Mouse (Mus musculus): ENCODE results near the gene Wdr82. TPM values are rescaled to one million over a fixed set of nuclear protein-coding genes. Genes with fewer than 3 reads are reported as not detected.

Gene Wdr82
- polyA plus RNA-seq, 1 experiment = 20.6 TPM

DNA sequence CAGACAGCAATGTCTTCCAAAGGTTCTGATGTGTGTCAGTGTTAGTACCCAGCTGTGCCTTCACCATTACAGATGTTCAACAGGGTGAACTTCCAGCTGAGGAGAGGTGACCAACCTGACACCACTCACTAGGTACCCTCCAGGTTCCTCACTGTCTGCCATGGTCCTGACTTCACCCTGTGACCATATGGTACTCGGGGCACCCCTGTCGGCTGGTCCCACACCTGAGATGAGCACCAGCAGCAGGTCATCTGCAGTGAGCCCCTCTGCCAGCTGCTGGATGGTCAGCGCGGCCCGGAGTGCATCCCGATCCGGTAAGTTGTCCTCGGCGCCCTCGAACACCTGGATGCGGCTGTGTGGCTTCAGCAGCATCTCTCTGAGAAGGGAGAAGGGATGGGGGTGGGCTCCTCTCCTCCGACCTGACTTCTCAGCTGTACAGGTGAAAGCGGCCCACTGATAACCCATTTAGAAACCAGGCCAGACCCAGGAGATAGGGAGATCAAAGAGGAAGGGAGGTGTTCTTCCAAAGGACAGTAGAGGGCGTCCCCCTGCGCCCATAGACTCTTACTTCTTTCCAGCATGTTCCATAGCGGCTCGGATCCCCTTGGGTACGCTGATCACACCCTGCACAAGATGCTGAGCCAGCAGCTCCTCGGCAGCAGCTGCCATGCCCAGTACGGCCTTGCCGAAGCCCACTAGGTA lies 13.7 kb upstream of the Wdr82 start:
- TF ChIP-seq GATA1 (IDR thresholded peaks at IDR 0.05; ENCODE audit: low read length) = no peak

DNA sequence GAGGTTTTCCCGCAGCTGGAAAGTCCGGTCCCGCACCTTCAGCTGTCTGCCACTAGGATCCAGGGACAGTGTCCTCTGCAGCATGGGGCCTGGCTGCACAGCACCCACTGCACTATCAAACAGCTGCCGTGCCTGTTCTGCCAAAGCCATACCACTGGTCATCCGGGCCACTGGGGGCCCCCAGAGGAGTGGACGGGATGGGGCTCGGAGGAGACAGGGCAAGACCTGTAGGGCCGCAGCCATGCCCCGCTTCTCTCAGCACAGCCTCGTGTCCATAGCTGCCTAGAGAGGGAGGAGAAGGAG lies 13.2 kb upstream of the Wdr82 start:
- no peak for TF ChIP-seq GATA1 (IDR thresholded peaks at IDR 0.05; ENCODE audit: low read length)

DNA sequence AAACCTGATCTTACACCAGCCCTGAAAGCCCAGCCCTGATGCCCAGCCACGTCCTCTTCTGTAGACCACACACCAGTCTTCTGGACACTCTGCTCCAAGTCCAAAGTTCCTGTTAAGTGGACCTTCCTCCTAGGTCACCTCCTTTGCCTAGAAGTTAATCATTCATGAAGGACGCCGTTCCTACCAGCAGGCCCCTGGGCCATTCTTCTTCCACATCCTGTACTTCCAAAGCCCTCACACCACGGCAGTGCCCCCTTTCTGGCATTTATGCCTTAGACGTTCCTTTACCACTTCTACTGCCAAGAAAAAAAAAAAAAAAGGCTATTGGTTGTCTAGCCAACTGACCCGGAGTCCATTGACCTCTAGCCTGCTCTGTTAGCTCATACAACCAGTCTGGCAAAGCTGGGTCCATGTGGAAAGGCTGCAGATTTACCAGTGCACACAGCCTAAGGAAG lies 12.7 kb upstream of the Wdr82 start, which contains the start of gene Glyctk:
Gene Glyctk, minus strand, starts transcription at position 102 of the 455 bp plus-strand sequence.
- TF ChIP-seq GATA1 (IDR thresholded peaks at IDR 0.05; ENCODE audit: low read length) = no peak

DNA sequence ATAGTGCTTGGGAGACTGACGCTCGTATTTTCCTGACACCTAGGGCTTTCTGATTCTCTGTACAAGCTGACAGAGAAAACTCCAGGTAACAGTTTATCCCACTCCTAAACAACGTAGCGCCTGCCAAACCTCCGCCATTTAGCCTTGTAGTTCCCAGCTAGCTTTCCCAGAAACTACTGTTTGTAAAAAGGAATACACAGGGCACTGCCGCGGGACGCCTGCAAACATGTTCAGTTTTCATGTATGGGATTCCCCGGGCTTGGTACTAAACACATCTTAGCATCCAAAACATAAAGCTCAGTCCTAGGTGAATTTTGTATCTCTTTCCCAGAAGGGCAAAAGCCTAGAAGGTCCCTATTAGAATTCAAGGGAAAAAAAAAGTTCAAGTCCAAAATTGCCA lies 11.5 kb upstream of the Wdr82 start:
- no peak for TF ChIP-seq GATA1 (IDR thresholded peaks at IDR 0.05; ENCODE audit: low read length)

DNA sequence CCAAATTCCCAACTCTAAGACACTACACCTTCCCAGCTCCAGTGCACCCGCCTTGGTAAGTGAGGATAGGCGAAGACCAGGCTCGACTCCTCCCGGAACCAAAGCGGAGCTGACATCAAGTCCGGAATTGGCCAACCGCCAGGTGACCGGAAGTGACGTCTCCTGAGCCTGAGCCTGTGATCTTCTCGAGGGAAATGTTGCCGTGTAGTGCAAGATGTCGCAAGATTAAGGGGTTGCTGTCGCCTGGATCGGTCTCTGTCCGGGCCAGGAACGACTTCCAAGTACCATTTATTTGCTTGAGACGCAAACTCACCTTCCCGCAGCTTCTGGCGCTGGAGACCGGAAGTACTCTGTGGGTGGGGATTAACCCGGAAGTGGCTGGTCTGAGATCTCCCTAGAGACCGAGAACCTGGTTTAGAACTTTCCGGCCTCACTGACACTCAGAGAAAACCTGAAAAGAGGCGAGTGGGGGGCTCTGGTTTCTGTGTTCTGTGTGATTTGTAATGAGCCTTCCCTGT lies 10.9 kb upstream of the Wdr82 start:
- TF ChIP-seq GATA1 (IDR thresholded peaks at IDR 0.05; ENCODE audit: low read length) = no peak

DNA sequence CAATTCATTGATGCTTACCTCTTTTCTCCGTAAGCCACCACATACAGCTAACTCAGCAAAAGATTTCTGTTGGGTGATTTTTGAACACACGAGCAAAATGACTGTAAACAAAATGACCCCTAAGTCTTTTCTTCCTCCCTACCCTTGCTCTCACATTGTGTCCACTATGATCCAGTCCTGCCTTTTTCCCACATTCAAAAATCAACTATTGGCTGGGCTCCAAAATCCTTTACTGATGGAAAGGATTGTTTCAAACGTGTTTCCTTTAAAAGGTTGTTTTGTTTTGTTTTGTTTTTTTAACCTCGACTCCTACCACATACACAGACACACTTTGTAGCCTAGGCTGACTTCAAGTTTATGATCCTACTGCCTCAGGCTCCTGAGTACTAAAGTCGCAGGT lies 10.3 kb upstream of the Wdr82 start:
- no peak for TF ChIP-seq GATA1 (IDR thresholded peaks at IDR 0.05; ENCODE audit: low read length)

DNA sequence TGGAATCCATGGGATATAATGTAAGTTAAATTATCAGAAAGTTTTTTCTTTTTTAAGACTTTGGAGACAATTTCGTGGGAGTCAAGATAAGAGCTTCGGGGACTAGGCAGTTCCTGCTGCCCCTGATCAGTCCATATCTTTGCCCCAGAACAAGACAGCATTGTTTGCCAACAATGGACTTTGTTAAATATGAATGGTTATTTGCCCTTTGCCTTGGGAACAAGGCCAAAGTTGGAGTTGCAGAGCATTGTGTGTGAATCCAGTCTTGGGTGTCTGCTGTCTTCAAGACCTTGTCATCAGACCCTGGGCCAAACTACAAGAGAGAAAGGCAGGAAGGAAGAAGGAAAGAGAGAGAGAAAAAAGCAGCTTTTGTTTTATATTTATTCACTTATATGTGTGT lies 4.0 kb upstream of the Wdr82 start:
- no peak for TF ChIP-seq GATA1 (IDR thresholded peaks at IDR 0.05; ENCODE audit: low read length)

DNA sequence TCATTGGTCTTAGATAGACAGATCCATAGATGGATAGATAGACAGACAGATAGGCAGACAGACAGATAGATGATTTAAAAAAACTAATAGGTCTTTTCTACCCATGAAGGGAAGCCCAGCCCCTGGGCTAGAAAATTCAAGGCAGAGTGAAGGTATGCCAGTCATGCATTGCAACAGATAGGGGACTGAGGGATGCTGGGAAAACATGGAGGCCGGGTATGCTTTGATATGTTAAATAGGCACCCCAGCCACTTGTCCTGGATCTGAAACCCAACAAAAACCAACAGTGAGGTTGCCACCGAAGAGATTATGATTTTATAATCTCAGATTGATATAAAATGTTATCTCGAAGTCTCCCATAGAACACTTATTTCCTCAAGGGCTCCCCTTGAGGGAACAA lies 3.5 kb upstream of the Wdr82 start:
- TF ChIP-seq GATA1 (IDR thresholded peaks at IDR 0.05; ENCODE audit: low read length) = no peak

DNA sequence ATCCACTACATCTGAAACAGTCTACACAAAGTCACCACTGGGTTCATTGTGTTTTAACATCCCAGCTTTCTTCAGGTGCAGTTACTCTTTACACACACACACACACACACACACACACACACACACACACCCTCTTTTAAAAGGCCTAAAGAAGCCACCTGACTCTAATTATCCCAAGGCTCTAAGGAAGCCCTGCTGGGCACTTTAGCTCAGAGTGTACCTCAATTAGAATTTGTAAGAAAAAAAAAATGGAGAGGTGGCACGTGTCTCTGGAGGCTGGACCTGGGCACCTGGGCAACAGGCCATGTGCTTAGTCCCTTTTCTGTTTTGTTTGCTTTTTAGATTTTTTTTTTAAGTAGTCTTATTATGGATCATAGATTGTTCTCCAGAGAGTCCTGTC lies 3.0 kb upstream of the Wdr82 start:
- TF ChIP-seq GATA1 (IDR thresholded peaks at IDR 0.05; ENCODE audit: low read length) = no peak

DNA sequence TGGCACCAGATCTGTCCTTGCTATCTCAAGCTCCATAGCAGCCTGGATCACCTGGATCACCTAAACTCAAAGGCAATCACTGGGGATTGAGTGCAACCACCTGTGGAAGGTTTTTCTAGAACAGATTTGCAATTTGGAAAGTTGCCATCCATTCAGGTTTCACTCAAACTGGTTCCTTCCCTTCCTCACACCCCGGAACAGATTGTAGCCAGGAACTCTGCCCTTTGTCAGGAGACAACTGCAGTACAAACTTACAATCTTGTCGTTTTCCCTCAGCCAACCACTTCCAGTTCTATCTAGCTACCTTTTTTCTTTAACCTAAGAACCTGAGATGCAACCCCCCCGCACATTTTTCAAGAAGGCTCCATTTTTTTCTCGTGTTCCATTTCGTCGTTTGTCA lies 811 bp upstream of the Wdr82 start:
- no peak for TF ChIP-seq GATA1 (IDR thresholded peaks at IDR 0.05; ENCODE audit: low read length)

DNA sequence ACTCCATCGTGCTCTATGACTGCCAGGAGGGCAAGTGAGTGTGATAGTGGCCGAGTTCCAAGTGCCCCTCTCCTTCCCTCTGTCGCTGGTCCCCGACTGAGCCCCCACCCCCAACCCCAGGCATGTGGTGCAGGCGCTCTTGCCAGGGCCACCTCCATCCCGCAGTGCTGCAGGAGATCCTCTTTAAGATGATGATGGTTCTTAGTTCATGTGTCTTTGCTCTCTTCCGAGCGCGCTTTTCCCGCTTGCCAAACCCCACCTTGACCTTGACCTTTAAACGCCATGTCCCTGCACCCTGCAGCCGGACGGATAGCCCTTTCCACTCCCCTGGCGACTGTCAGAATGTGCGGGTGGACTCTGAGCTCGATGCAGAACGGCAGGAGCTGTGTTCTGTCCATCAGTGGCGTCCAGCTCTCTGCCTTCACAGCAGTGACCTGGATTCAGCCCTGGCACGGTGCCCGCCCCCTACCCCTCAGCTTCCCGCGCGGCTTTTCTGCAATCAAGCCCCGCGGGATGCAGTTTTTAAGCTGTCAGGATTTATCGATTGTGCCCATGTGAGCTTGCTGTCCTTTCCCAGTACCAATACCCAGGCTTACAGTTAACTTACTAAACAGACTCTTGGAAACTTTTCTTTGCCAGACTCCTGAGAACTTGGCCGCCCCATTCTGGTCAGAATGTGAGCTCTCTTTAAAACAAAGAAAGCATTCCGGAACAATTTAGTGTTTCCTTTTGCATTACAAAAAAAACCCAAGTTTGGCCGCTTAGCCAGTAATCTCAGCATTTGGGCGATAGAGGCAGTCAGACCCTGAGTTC lies 824 bp downstream of the Wdr82 start:
- no peak for TF ChIP-seq GATA1 (IDR thresholded peaks at IDR 0.05; ENCODE audit: low read length)

DNA sequence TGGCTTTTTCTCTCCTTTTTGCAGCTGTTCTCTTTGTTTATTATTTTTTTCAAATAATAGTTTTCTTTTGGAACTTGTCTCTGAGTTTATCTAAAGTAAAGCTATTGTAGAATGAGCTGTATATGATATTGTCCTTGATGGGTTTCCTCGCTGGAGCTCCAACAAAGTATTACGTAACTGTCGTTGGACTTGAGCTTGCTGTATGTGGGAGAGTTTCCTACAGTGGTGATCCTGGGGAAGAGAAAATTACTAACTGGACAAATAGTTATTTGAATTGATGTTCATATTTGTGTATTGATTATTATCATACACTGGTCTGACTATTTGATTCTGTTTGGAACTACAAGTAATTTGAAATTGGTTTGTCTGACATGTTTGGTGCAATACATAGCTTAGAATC lies 1.8 kb downstream of the Wdr82 start:
- no peak for TF ChIP-seq GATA1 (IDR thresholded peaks at IDR 0.05; ENCODE audit: low read length)

DNA sequence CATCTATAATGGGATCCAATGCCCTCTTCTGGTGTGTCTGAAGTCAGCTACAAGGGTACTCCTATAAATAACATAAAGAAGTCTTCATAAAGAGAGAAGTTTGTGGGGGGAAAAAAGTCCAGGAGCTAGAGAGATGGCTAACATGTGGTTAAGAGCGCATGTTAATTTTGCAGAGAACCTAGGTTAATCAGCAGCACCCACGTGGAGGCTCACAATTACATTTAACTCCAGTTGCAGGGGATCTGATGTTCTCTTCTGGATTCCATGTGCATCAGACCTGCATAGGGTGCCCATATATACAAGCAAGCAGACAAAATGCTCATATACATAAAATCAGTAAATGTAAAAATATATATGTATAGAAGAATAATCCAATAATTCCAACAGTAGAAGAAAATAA lies 2.6 kb downstream of the Wdr82 start:
- no peak for TF ChIP-seq GATA1 (IDR thresholded peaks at IDR 0.05; ENCODE audit: low read length)

DNA sequence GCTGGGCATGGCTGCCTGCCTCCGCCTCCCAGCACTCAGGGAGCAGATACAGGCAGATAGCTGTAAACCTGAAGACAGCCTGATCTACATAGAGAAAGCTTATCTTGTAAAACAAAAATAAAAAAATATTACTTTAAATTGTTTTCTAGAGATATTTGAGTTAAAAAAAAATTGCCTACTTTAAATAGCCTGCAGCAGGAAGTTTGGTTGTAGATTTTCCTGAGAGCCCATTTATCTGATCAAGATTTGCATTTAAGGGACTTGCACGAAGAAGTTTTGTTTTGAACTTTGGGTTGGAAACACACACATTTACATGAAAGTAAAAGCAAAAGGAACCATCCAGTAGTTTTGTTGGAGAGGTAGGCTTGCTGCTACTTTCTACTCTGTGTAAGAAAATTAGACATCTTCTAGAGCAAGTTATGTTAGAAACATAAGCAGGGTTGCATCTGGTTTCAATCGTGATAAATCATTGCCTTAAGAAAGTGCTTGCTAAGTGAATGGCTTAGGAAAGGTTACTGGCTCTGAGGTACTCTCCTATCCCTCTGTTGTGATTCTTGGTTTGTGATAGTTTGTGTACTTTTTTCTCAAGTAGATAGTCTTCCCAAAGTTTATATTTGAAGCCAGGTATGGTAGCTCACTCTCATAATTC lies 4.9 kb downstream of the Wdr82 start:
- TF ChIP-seq GATA1 (IDR thresholded peaks at IDR 0.05; ENCODE audit: low read length) = no peak

DNA sequence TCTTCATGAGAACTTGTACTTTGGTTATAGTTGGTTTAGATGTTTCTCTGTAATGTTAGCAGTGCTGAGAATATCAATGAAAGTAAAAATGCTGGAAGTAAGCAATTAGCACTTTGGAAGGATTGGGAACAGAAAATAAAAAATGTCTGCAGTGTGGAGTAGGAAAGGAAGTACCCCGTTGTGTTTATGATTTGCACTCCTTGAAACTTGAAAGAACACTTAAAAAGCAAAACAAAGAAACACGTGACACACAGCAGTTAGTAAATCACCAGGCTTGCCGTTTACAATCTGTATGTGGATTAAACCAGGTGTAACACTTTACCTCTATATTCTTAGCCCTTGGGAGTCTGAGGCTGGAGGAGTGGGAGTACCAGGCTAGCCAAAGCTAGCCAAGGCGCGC lies 6.0 kb downstream of the Wdr82 start:
- no peak for TF ChIP-seq GATA1 (IDR thresholded peaks at IDR 0.05; ENCODE audit: low read length)

DNA sequence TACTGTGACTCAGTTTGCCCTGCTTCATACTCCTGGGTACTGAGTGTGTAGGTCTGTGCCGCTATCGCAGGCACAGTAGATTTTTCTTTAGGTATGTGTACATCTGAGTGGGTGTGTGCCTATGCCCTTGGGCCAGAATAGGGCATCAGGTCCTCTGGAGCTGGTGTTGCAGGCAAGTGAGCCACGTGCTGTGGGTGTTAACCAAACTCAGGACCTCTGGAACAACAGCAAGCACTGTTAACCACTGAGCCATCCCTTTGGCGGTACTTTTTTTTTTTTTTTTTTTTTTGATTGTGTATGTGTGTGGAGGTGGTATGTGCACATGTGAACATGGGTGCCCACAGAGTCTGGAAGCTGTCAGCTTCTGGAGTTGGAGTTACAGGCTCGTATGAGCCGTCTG lies 7.1 kb downstream of the Wdr82 start:
- TF ChIP-seq GATA1 (IDR thresholded peaks at IDR 0.05; ENCODE audit: low read length) = no peak
